Mouse (Mus musculus): ENCODE data around the gene Tmem163. TPM values are rescaled to one million over a fixed set of nuclear protein-coding genes. Genes with fewer than 3 reads are reported as not detected.

Gene Tmem163
- polyA plus RNA-seq, 2 experiments from 2014 or later, result not detected

Other genes with a start within 250 kb of the Tmem163 start
- under 1 TPM in 1 of 2 experiments, not detected in 1; 0.12 TPM for gene Acmsd, start 49.9 kb upstream of the Tmem163 start, polyA plus RNA-seq (2017; shearing (Covaris generic))
- 10 to 100 TPM; 84.2 to 85.8 TPM for gene Ccnt2, start 94.6 kb upstream of the Tmem163 start, polyA plus RNA-seq (2017; shearing (Covaris generic))
- gene Map3k19, start 175.5 kb upstream of the Tmem163 start, polyA plus RNA-seq (2017; shearing (Covaris generic)), result under 1 TPM; 0.16 to 0.43 TPM
- gene Rab3gap1, start 189.2 kb upstream of the Tmem163 start, polyA plus RNA-seq (2017; shearing (Covaris generic)), result 10 to 100 TPM; 48.1 to 55.1 TPM

All from activated CD4-positive, CD25-positive, alpha-beta regulatory T cell, adult 4 months (primary cell).